Mouse (Mus musculus) C2C12 (cell line): ENCODE data around the gene Ikbke.

Source experiments
- CEBPB ChIP-seq: IDR thresholded peaks from one replicate; pipeline ENCODE4 v1.6.1; 2011; ENCODE audit warnings: low read depth, mild to moderate bottlenecking, control low read depth, moderate library complexity
- CTCF ChIP-seq: IDR thresholded peaks from one replicate; pipeline ENCODE4 v1.5.1; 2011; ENCODE audit not compliant: control insufficient read depth, insufficient read depth, insufficient read length
- MAX ChIP-seq: IDR thresholded peaks from one replicate; pipeline ENCODE4 v1.6.1; 2011; ENCODE audit warnings: mild to moderate bottlenecking, control low read depth
- MYOD1 ChIP-seq: IDR thresholded peaks from one replicate; pipeline ENCODE4 v1.6.1; 2011; ENCODE audit warnings: low read depth; ENCODE audit not compliant: control insufficient read depth, insufficient read length
- MYOG ChIP-seq: IDR thresholded peaks from one replicate; pipeline ENCODE4 v1.6.1; 2011; ENCODE audit not compliant: control insufficient read depth, insufficient read length; ENCODE audit errors: extremely low read depth
- USF1 ChIP-seq: IDR thresholded peaks from one replicate; pipeline ENCODE4 v1.6.1; 2011; ENCODE audit warnings: low read depth, mild to moderate bottlenecking, control low read depth, moderate library complexity

- TF ChIP-seq USF1 (no peak), CTCF (no peak), CEBPB (no peak), MYOG (no peak), MYOD1 (no peak), MAX (no peak)
These were observed 45.5 kb upstream of the Ikbke start for GRCm38 (mm10) chr1:131324816-131325463.
